Mouse (Mus musculus) heart, embryonic 12.5 days (tissue): Measurements from ENCODE around the gene Plaa. TPM values are rescaled to one million over a fixed set of nuclear protein-coding genes. Genes with fewer than 3 reads are reported as not detected.

Experiments used
- ATAC-seq: fragments of 200-750 bp; cut with Nextera tagmentation; 2 replicates; pipeline ENCODE4 v1.8.0; 2017; ENCODE audit warnings: moderate TSS enrichment, moderate library complexity; ENCODE audit not compliant: insufficient number of reproducible peaks, low FRiP score
- H3K27ac ChIP-seq: fragments of 300-500 bp; sonication (generic); 2 replicates; pipeline ENCODE4 v1.5.1; 2016; ENCODE audit warnings: mild to moderate bottlenecking, moderate library complexity; ENCODE audit not compliant: poor library complexity, severe bottlenecking
- H3K27me3 ChIP-seq: fragments of 300-500 bp; sonication (generic); replicated peaks from 2 replicates; pipeline ENCODE4 v1.6.1; 2016; ENCODE audit warnings: mild to moderate bottlenecking, moderate library complexity
- H3K36me3 ChIP-seq: fragments of 300-500 bp; sonication (generic); 2 replicates; pipeline ENCODE4 v1.6.1; 2016; ENCODE audit warnings: mild to moderate bottlenecking, moderate library complexity
- H3K4me1 ChIP-seq: fragments of 300-500 bp; sonication (generic); replicated peaks from 2 replicates; pipeline ENCODE4 v1.6.1; 2016; ENCODE audit warnings: mild to moderate bottlenecking
- H3K4me2 ChIP-seq: fragments of 300-500 bp; sonication (generic); 2 replicates; pipeline ENCODE4 v1.6.1; 2016; ENCODE audit warnings: mild to moderate bottlenecking, moderate library complexity
- H3K4me3 ChIP-seq: fragments of 300-500 bp; sonication (generic); 2 replicates; pipeline ENCODE4 v1.5.1; 2016; ENCODE audit warnings: mild to moderate bottlenecking
- H3K9ac ChIP-seq: fragments of 300-500 bp; sonication (generic); 2 replicates; pipeline ENCODE4 v1.6.1; 2016; ENCODE audit warnings: mild to moderate bottlenecking, moderate library complexity
- H3K9me3 ChIP-seq: fragments of 300-500 bp; sonication (generic); replicated peaks from 2 replicates; pipeline ENCODE4 v1.6.1; 2016; ENCODE audit warnings: mild to moderate bottlenecking, moderate library complexity
- WGBS: fragments of 180-500 bp; shearing (Covaris S2); methylation state at CpG from one replicate; pipeline ENCODE4 v1.1.7; 2016; 5-methylcytosine and 5-hydroxymethylcytosine counted together
- polyA plus RNA-seq: library from polyadenylated mRNA; unstranded; fragments of >200 nt; fragmentation: Nextera tagmentation; extraction: Ambion mirVana; gene quantifications from 2 replicates; pipeline ENCODE4 v1.2.1, GENCODE M21; 2016

Gene Plaa
- polyA plus RNA-seq, 1 experiment from 2014 or later = 69.9 TPM

DNA sequence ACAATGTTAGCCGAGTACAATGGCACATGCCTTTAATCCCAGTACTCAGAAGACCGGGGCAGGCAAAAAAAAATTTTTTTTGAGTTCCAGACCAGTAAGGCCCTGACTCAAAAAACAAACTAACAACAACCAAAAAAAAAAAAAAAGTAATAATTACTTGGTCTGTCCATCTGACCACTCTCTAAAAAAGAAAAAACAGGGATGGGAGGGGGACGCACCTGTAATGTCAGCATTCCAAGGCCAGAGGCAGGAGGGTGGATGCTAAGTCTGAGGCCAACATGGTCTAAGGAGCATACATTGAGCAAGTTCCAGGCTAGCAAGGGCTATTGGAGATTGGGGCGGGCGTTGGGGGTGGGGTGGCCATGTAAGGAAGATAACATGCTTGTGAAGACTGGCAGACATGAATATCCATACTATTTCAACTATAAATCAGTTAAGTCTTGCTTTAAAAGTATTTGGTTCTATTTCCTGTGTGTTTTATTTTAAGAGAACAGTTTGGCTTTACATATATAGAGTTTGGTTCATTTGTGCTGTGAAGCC, 48.0 kb downstream of the Plaa start:
- H3K4me1 ChIP-seq = peaks cover 8% of the 10 kb centered on the region; the same call in 1 of the 2 replicates
- no peak overlapping the region for H3K27ac ChIP-seq
- WGBS = 87% methylated on average over 5 of the region's 5 CpGs
- 0 out of 2 replicates have a peak, but pooled peaks cover 2% of the 10 kb centered on the region for H3K36me3 ChIP-seq
- H3K27me3 ChIP-seq = no peaks in the 10 kb centered on the region
- ATAC-seq = no peak
- peak overlapping the region; percentile 100; the same call in 1 of the 2 replicates for H3K4me3 ChIP-seq
- H3K9me3 ChIP-seq = no peaks in the 10 kb centered on the region
- no peak overlapping the region for H3K9ac ChIP-seq
- H3K4me2 ChIP-seq = peak overlapping the region; percentile 72

DNA sequence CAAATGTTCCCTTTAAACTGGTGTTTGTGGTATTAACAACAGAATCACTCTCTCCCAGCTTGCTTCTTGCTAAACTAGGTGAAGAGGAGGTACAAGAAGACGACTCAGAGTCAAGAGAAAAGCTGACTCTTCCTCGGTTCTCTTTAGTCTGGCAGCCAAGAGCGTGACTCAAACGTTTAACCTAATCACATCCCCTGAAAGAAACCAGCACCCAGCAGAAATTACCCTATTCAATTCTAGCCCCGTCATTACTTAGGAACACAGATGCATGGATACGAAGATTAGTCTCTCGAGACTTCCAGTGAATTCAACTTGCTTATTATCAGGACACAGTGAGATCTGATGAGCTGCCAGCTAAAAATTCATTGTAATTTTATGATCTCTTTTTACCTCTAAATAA, 58.7 kb downstream of the Plaa start:
- 78% methylated on average over 7 of the region's 7 CpGs for WGBS
- no peak overlapping the region for H3K4me2 ChIP-seq
- no peak overlapping the region for H3K4me3 ChIP-seq
- no peaks in the 10 kb centered on the region for H3K9me3 ChIP-seq
- H3K36me3 ChIP-seq = peaks cover 33% of the 10 kb centered on the region
- H3K4me1 ChIP-seq = no peaks in the 10 kb centered on the region
- H3K27me3 ChIP-seq = no peaks in the 10 kb centered on the region
- no peak overlapping the region for H3K27ac ChIP-seq
- no peak for ATAC-seq
- no peak overlapping the region for H3K9ac ChIP-seq

DNA sequence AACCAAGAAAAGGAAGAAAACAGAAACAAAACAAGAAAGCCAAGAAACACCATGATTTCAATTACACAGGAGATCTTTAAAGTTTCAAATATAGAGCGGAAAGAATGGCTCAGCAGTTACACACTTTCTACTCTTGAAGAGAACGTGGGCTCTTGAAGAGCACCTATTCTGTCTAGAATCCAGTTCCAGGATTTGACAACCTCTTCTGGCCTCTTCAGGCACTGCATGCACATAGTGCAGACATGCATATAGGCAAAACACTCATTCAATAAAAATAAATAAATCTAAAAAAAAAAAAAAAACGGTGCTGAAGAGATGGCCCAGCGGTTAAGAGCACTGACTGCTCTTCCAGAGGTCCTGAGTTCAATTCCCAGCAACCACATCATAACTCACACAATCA, 60.0 kb downstream of the Plaa start:
- H3K9ac ChIP-seq = no peak overlapping the region
- no peak overlapping the region for H3K27ac ChIP-seq
- H3K4me2 ChIP-seq = no peak overlapping the region
- no peak overlapping the region for H3K4me3 ChIP-seq
- no peak for ATAC-seq
- 82% methylated on average over 4 of the region's 4 CpGs for WGBS
- H3K27me3 ChIP-seq = no peaks in the 10 kb centered on the region
- no peaks in the 10 kb centered on the region for H3K9me3 ChIP-seq
- peaks cover 41% of the 10 kb centered on the region for H3K36me3 ChIP-seq
- H3K4me1 ChIP-seq = no peaks in the 10 kb centered on the region

DNA sequence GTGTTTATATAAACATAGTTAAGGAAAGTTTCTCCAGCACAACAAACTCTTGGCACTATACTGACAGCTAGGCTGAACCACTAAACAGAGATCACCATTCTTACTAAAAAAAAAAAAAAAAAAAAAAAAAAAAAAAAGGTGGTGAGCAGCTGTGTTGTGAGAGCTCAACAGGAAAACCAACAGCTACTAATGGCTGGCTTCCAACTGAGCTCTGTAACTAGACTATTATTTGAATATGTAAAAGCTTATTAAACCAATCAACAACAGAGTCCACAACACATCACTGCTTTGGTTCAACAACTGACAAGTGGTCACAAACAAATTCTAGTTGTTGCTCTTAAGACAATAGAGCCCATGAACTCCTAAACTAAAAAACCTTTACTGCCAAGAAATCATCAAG, 69.8 kb downstream of the Plaa start:
- no peak overlapping the region for H3K27ac ChIP-seq
- H3K9ac ChIP-seq = no peak overlapping the region
- no peak overlapping the region for H3K4me2 ChIP-seq
- H3K27me3 ChIP-seq = no peaks in the 10 kb centered on the region
- H3K9me3 ChIP-seq = no peaks in the 10 kb centered on the region
- 0 out of 2 replicates have a peak, but pooled peaks cover 3% of the 10 kb centered on the region for H3K4me1 ChIP-seq
- no peak overlapping the region for H3K4me3 ChIP-seq
- ATAC-seq = no peak
- peaks cover 11% of the 10 kb centered on the region; the same call in 1 of the 2 replicates for H3K36me3 ChIP-seq

DNA sequence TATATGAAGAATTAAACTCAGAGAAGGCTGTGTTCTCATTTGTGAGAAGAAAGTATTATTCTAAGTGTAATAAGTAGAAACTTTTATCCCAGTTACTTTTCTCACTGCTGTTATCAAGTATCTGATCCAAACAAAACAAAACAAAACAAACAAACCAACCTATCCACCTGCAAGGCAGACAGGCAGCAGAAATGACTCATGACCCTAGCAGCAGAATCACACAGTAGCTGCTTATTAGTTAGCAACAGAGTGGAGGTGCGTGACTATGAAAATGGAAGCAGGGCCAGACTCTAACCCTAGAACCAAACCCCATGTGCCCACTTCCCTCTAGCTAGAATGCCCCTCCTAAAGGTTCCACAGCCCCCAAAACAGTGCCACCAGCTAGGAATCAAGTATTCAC, 73.6 kb downstream of the Plaa start:
- Histone ChIP-seq H3K9me3 (no peaks in the 10 kb centered on the region), H3K36me3 (0 out of 2 replicates have a peak, but pooled peaks cover 1% of the 10 kb centered on the region), H3K4me2 (no peak overlapping the region), H3K4me1 (0 out of 2 replicates have a peak, but pooled peaks cover 3% of the 10 kb centered on the region), H3K4me3 (no peak overlapping the region), H3K27ac (no peak overlapping the region), H3K27me3 (no peaks in the 10 kb centered on the region), H3K9ac (no peak overlapping the region)
- WGBS = 89% methylated on average over 1 of the region's 1 CpGs
- no peak for ATAC-seq

DNA sequence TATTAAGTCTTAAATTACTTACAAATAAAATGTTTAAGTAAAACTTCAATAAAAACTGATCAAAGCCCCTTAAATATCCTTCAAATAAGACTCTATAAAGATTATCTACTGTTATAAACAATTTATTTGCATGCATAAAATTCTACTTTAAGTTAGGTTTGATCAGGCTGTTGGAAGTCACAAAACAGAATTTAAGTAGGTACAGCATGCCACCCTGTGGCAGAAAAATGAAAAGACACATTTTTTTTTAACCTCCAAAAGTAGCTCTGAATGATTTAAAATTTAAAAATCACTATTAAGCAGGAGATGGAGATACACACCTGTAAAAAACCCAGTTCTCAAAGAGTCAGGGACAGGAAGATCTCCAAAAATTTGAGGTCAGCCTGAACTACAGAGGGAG, 79.7 kb downstream of the Plaa start:
- Histone ChIP-seq H3K9ac (no peak overlapping the region), H3K9me3 (no peaks in the 10 kb centered on the region), H3K27me3 (no peaks in the 10 kb centered on the region), H3K4me2 (no peak overlapping the region), H3K4me3 (no peak overlapping the region), H3K36me3 (no peaks in the 10 kb centered on the region), H3K4me1 (no peaks in the 10 kb centered on the region), H3K27ac (no peak overlapping the region)
- ATAC-seq = no peak

- Histone ChIP-seq H3K4me3 (no peak overlapping the region), H3K9me3 (no peaks in the 10 kb centered on the region; the same call in 1 of the 2 replicates), H3K4me2 (no peak overlapping the region), H3K27me3 (no peaks in the 10 kb centered on the region), H3K9ac (no peak overlapping the region), H3K36me3 (peaks cover 8% of the 10 kb centered on the region), H3K27ac (no peak overlapping the region), H3K4me1 (no peaks in the 10 kb centered on the region)
- ATAC-seq = no peak
- WGBS = 68% methylated on average over 4 of the region's 4 CpGs
Observed at GRCm38 (mm10) chr4:94517631-94518030, 85.4 kb downstream of the Plaa start.

Other genes with a start within 250 kb of the Plaa start
- 0.77 TPM in 1 of 2 replicates, not detected in the other for gene Gm10306, start 46.7 kb downstream of the Plaa start, polyA plus RNA-seq
- gene Caap1, start 46.4 kb downstream of the Plaa start, polyA plus RNA-seq = 15.8 and 16.6 TPM in 2 replicates
- 17.2 and 17.9 TPM in 2 replicates for gene Ift74, start 11.2 kb upstream of the Plaa start, polyA plus RNA-seq
- 0.29 and 0.41 TPM in 2 replicates for gene Lrrc19, start 46.9 kb upstream of the Plaa start, polyA plus RNA-seq
- gene Tek, start 136.0 kb upstream of the Plaa start, polyA plus RNA-seq = 66.6 and 70.6 TPM in 2 replicates